Mouse (Mus musculus) CD8-positive naive resting alpha-beta T cell, adult 57 days (primary cell): ENCODE data around the gene Gm28051. TPM values are rescaled to one million over a fixed set of nuclear protein-coding genes. Genes with fewer than 3 reads are reported as not detected.

Source experiments
- total RNA-seq: library from RNA; stranded (reverse); gene quantifications from one replicate; pipeline ENCODE4 v1.2.4, GENCODE M21; 2023

Gm28051 gene
- not detected for total RNA-seq

DNA sequence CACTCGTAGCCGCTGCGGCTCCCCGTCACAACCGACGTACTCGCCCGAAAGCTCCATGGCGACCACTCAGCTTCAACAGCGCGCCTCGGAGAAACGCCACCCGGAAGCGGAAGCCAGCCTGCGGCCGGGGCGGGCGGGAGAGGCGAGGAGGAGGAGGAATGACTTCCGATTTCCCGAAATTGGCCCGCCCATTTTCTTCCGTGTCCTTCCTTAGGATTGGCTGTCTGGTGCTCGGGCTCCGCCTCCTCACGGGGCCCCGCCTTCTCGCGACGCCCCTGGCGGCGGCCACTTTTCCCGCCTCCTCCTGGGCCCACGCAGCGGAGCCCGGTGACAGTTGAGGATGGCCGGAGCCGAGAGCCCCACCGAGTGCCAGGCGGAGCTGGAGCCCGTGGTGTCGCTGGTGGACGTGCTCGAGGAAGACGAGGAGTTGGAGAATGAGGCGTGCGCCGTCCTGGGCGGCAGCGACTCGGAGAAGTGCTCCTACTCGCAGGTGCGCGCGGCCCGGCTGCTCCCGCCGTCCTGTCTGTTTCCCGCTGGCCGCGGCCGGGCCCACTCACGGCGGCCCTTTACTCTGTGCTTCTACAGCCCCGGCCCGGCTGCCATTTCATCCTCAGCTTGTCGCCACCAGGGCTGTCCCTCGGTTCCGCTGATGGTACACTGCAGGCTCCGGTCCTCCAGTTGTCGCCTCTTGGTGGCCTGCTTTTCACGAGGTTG is at the start of gene Gm28051, which contains the start of the genes Gon7 and Ubr7:
Gene Gm28051 (minus strand): TSS at position 77 of the 714 bp plus-strand sequence.
Gene Gon7 (minus strand): TSS at position 115 of the 714 bp plus-strand sequence.
Gene Ubr7 (plus strand): TSS at position 279 of the 714 bp plus-strand sequence.

DNA sequence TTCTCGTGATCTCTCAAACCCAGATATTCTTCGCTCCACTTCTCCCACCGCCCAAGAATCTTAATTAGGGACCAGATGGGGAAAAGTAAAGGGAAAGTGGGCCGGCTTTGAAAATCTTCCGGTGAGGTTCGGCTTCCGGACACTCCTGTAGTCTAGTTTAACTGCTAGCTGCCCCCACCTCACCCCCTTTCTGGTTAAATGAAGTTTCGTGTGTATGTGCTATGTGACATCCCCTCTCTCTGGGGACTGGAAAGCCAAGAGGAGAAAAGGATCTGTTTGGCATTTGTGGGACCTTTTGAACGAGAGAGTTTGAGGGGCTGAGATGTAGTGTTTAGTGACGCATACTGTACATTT is 815 bp upstream of the Gm28051 start, which contains the start of gene Gm20604:
Gene Gm20604 (minus strand): TSS at position 270 of the 354 bp plus-strand sequence.

DNA sequence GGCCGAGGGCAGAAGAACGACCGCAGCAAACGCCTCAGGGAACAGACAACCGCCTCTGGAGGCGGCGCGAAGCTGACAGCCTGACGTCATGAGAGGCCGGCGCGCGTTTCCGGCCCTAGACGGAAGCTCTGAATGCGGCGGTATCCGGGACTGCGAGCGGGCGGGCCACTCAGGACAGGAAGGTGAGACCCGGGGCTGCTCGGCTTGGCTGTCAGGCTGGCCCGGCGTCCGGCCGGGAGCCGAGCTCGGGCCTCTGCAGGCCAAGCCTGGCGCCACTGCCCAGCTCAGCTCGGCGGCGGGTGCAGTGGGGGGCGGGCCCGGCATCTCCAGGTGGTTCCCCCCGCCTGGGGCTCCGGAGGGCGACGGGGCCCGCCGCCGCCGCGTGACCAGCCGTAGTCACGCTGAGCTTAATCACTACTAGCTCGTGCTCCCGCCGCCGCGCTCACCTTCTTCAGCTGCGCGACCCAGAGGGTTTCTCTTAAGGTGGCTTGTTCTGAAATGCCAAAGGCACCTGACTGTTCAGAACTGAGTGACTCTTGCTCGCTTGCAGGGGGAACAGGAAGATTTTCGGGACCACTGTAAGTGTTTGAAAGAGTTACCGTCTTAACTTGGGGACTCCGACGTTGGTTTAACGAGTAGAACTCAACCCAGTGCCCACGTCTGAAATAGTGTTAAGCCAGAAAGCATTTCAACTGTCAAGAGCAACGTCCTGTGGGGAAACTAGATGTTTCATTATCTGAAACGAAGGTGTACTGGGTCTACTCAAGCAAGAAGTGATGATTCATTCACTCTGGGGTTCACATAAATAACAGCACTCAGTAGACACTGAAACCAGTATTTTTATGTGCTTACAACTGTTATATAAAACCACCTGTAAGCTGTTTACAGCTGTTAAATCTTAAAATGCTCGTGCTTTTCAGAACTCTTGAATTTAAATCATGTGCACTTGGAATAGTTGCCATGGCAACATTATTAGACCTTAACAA is 13.7 kb downstream of the Gm28051 start, which contains the start of the genes Moap1 and Tmem251:
Gene Moap1 (minus strand): TSS at position 73 of the 986 bp plus-strand sequence.
Gene Tmem251 (plus strand): TSS at position 174 of the 986 bp plus-strand sequence.

DNA sequence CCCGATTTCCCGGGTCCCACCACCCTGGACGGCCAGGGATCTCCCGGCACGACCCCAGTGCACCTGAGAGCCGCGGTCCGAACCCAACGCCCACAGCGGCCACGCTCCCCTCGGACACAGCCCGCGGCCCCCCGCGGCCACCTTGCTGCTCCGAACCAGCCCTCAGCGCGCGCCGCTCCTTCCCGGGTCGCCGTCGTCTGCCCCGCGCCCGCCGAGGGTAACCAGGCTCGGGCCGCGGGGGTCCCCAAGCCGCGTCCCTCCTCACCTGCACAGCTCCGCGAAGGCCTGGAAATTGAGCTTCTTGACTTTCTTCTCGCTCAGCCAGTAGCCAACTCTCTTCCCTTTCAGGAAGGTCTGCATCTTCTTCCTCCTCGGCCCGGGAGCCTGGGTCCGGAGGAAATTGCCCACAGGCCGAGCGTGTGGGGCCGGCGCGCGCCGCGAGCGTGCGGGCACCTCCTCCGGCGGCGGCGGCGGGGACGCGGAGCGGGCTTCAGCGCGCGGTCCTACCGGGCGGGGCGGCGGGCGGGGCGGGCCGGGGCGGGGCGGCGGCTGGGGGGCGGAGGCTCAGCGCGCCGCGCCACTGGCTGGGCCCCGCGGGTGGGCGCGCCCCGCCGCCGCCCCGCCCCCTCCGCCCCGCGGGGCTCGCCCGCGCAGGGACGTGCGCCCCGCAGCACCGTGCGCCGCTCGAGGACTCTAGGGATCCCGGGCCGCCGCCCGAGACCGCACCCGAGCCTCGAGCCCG is 52.9 kb downstream of the Gm28051 start, which contains the start of gene Itpk1:
Gene Itpk1 (minus strand): TSS at position 474 of the 742 bp plus-strand sequence.

Other genes with a start within 250 kb of the Gm28051 start
- gene Chga, start 202.8 kb downstream of the Gm28051 start, total RNA-seq, result not detected
- 62.1 TPM for gene Itpk1, start 52.8 kb downstream of the Gm28051 start, total RNA-seq
- gene Moap1, start 14.1 kb downstream of the Gm28051 start, total RNA-seq, result 7.2 TPM
- 15.2 TPM for gene Tmem251, start 14.0 kb downstream of the Gm28051 start, total RNA-seq
- gene Gon7, start within 50 bp of the Gm28051 start, total RNA-seq, result 19.7 TPM
- 21.3 TPM for gene Ubr7, start 202 bp upstream of the Gm28051 start, total RNA-seq
- 5.6 TPM for gene Gm20604, start 907 bp upstream of the Gm28051 start, total RNA-seq
- 52.7 TPM for gene Btbd7, start 120.7 kb upstream of the Gm28051 start, total RNA-seq
- not detected for gene Cox8c, start 141.6 kb upstream of the Gm28051 start, total RNA-seq
- gene Unc79, start 191.1 kb upstream of the Gm28051 start, total RNA-seq, result not detected